Mouse (Mus musculus) gastrocnemius, adult 2 months (tissue): ENCODE measurements at regions not wholly inside any gene's neighbourhood (a gene's known extent, or its start where the extent isn't known, plus 50 kb on each side); places are given as distances from the start of the nearest gene placed in this dataset.
A peak's percentile ranks its signal among the peaks of the same experiment; 100 is the strongest.

Experiments used
- DNase-seq: peaks from one replicate; pipeline ENCODE4 v3.0.0; 2022
- H3K27ac ChIP-seq: fragments of 200-600 bp; 2 replicates; pipeline ENCODE4 v1.8.1; 2022; ENCODE audit warnings: mild to moderate bottlenecking
- H3K4me3 ChIP-seq: fragments of 200-600 bp; 2 replicates; pipeline ENCODE4 v1.8.1; 2022; ENCODE audit warnings: mild to moderate bottlenecking, moderate library complexity
- CTCF ChIP-seq: fragments of 200-600 bp; IDR thresholded peaks from 2 replicates; pipeline ENCODE4 v1.8.1; 2022; ENCODE audit warnings: antibody characterized with exemption, mild to moderate bottlenecking, moderate library complexity
- intact Hi-C: fragments of 180-260 bp; cut with DNase I; formaldehyde crosslinking; loops from one replicate; pipeline ENCODE4 v1.15.1; 2025

DNA sequence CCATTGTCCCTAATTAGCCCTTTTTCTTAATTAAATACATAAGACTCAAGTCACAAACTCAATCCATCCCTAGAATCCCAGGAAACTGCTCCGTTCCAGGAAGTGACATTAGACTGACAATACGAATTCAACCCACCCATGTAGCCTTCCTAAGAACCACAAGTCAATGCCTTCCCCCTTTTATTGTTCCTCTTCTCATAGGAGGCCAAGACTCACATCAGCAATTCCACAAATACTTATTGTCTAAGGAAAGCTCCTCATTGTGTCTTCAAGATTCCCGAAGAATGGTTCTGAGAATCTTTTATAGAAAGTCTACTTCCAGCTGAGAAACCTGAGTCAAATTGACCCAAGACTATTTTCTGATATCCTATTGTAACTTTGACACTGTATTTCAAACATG lies 147.3 kb downstream of the Dmac1 start:
- H3K4me3 ChIP-seq, result no peak overlapping the region
- no peak for TF ChIP-seq CTCF
- intact Hi-C loops, result no loop called here
- H3K27ac ChIP-seq, result no peak overlapping the region
- DNase-seq, result no peak

DNA sequence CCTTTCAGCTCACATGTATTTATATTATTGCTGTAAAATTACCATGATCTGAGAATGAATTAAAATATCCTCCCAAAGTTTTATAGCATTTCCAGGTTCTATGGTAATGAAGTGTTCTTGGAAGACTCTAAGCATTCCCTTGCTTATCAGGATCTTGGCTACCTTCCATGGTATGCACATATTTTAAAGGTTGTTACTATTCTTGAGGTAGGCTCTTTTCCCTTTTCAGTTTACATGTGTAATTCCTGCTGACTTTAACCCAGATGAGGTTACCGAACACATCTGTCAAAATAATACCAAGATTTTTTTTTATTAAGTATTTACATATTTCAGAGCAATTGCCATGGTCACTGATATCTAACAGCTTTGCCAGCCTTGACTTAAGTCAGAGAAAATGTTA lies 162.2 kb downstream of the Dmac1 start:
- no peak overlapping the region for H3K27ac ChIP-seq
- intact Hi-C loops, result no loop called here
- no peak overlapping the region for H3K4me3 ChIP-seq
- no peak for DNase-seq
- no peak for TF ChIP-seq CTCF

DNA sequence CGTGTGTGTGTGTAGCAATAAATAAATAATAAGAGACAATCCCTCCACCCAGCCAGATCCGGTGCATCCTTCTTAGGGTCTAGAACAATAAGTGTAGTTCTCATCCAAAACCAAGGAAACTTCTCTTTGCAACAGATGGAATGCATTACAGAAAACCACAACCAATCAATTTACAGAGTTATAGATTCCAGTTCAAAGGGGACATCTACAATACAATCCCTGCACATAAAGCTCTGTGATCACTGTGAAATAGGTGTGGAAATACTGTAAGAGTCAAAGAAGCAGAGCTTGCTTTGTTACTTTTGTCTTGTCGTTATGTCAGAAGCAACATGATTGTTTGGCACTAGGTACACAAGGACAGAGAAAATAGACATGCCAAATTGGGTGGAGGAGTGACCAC lies 162.8 kb downstream of the Dmac1 start:
- no peak for TF ChIP-seq CTCF
- no peak overlapping the region for H3K27ac ChIP-seq

DNA sequence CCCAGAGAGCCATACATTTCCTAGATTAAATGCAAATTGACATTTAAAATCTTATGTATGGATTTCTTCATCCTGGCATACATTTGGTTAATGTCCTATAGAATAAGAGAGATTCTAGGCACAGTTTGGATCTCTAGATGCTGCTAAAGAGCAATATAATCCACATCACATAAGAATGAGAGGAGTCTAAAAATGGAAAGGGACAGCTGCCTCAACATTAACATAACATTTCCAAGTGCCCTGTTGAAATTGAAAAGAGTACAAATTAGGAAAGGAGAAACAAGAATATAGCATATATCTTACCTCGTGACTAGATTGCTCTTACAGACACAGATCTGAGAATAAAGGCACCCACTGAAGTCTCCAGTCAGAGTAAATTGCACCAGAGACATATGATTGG lies 212.3 kb downstream of the Dmac1 start:
- H3K27ac ChIP-seq, result no peak overlapping the region
- intact Hi-C loops, result no loop called here
- no peak for TF ChIP-seq CTCF
- DNase-seq, result no peak
- H3K4me3 ChIP-seq, result no peak overlapping the region

More for the DNA sequence above, 162.8 kb downstream of the Dmac1 start:
- intact Hi-C loops, result no loop called here
- H3K4me3 ChIP-seq, result no peak overlapping the region
- no peak for DNase-seq

DNA sequence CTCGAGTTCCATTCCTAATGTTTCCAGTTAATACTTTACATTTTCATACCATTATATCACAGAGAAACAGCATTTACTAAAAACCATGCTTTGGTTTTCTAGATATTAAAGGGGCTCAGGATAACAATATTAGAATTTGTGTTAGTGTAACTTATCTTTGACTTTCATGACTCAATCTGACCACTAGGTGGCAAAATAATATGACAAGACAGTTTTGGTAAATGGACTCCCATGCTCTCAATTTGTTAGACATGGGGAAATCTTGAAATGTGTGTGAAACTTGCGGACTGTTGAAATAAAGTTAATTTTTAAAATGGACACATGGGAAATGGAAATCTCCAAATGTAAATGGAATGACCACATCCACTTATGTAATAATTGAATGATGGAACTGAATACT lies 214.8 kb downstream of the Dmac1 start:
- peak; percentile 45 for TF ChIP-seq CTCF
- Histone ChIP-seq H3K4me3 (no peak overlapping the region), H3K27ac (no peak overlapping the region)
- DNase-seq, result no peak
- intact Hi-C loops, result no loop called here

DNA sequence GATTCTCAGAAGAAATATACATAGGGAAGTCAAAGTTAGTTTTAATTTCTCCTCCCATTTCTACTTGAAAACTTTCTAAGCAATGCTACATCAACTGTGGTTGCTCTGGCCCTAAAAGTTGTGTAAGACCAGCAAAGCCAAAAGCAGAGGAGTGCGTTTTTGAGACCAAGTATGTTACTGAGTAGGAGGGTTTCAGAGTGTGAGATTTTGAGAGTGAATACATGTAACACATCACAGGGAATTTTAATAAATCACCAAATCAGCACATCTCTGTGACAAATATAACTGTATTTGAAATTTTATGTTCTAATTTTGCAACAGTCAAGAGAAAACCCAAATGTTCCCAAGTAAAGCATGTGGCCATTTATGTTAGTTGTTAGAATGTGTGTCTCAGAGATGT lies 234.6 kb downstream of the Dmac1 start:
- H3K4me3 ChIP-seq, result no peak overlapping the region
- no peak for TF ChIP-seq CTCF
- H3K27ac ChIP-seq, result no peak overlapping the region
- intact Hi-C loops, result no loop called here
- DNase-seq, result no peak

DNA sequence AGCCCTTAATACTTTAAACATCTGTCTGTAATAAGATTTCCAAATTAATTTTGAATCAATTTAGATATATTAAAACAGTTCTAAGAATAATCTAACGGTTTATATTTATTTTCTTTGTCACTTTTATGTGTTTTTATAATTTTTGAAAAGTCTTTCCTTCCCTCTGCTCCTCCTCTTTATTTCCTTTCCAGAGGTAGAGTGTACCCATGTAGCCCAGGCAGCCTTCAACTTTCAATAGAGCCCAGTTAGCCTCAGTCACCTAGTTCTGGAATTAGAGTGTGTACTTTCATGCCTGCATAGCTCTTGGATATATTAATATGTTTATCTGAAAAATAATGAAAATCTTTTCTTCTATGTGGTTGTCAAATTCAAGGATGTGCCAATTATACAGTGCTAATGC lies 235.5 kb downstream of the Dmac1 start:
- H3K27ac ChIP-seq, result no peak overlapping the region
- TF ChIP-seq CTCF, result no peak
- DNase-seq, result no peak
- no peak overlapping the region for H3K4me3 ChIP-seq
- intact Hi-C loops, result no loop called here

DNA sequence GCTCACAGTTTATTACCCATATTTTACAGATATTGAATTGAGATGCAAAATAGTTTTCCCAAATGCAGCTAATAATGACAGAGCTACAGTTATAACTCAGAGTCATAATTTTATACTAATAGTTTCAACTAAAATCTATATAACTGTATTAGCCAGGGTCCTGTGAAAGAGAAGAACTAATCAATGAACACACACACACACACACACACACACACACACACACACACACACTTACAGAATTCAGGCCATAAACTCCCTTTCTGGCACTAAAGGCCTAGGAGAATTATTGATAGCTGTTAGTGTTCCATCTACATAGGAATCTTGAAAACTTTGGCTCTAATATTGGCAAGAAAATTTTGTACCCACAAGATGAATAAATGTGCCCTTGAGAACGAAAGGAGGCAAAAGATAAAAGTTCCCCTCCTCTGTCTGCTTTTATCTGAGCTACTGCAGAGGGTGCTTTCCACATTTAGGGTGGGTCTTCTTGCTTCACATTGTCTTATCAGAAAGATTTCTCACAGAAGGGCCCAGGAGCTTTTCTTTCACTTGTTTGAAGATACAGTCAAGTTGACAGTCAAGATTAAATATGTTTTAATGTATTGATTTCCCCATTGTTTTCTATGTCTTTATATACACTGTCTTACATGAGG lies 236.1 kb downstream of the Dmac1 start:
- no peak overlapping the region for H3K27ac ChIP-seq
- DNase-seq, result no peak
- intact Hi-C loops, result no loop called here
- TF ChIP-seq CTCF, result no peak
- no peak overlapping the region for H3K4me3 ChIP-seq
